Mouse (Mus musculus) heart, adult 8-10 months (tissue): ENCODE data around the gene Slc38a11. TPM values are rescaled to one million over a fixed set of nuclear protein-coding genes. Genes with fewer than 3 reads are reported as not detected.

ENCODE experiments used
- DNase-seq: peaks from one replicate; pipeline ENCODE4 v3.0.0; 2022; ENCODE audit warnings: low spot score
- total RNA-seq, 4 experiments: library from RNA; stranded (reverse); gene quantifications; 2 replicates each; pipeline ENCODE4 v1.2.4; 2022

Slc38a11 gene
- total RNA-seq = 1 to 10 TPM in 3 of 4 experiments, under 1 TPM in 1; 0.91 to 2.5 (median 1.6) TPM

DNA sequence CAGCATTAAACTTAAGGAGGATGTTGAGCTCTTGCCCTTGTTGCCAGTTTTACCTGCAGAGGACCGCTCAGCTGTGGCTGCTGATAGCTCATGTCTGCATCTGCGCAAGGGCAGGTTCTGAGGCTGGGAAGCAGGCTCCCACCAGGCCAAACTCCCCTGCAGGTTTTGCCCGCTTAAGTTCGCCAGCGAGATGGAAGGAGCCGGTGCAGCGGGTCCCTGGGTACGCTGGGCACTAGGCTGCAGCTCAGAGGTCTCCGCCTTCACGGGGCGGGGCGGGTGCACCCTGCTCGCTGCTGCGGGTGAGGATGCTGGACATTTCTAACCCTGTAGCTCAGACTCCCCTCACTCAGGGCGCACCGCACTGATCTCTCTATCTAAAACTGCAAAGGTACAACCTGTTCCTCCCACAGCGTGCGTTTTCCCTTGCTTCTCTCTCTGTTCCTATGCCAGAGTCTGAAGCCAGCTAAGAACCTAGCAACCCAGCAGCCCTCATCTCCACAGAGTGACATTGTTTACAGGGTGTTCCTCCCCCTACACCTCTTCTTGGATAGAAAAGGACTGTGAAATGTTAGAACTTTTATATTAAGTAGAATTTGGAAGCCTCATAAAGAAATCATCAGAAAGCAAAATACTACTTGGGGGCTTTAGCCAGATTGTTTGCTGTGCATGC is at the start of gene Slc38a11:
Slc38a11 (minus strand) TSS at position 207 of the 670 bp plus-strand sequence.
- no peak for DNase-seq

GRCm38 (mm10) chr2:65407110-65407509 is 43.3 kb upstream of the Slc38a11 start:
- no peak for DNase-seq

- no peak for DNase-seq
Observed at GRCm38 (mm10) chr2:65405407-65405806, 41.6 kb upstream of the Slc38a11 start.

DNA sequence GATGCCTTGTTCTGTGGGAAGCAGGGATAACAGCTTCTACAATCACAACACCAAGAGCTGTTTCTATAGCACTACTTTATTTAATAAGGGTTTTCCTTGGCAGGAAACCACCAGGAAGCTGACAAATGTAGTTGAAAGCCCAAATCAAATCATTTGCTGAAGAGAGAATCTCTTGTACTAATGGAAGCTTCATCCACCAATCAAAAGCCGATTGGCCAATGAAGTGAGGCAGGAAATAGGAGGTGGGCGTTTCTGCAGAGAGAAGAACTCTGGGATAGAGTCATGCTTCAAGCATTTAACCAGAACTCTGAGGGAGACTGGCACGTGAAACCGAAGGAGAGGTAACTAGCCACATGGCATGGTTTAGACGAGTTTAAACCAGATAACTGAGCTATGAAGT is 38.2 kb upstream of the Slc38a11 start:
- DNase-seq = no peak

DNA sequence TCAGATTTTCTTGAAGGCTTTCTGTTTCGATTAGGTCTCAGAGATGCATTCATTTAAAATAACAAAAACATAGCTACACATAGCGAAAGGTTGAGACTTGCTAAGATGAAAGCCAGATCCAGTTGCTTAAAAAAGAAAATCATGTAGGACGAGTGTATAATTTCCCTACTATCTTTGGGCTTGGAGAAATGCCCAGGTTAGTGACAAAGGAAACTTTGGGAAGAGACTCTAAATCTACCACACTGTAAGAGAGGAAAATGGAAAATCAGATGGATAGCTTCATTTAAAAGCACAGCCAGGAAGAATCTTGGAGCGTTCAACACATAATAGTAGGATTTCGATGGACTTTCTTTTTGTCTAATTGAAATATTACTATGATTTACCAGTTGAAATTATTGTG is 36.1 kb upstream of the Slc38a11 start:
- peak; percentile 23 for DNase-seq

- peak; percentile 48 for DNase-seq
Observed at GRCm38 (mm10) chr2:65396128-65396527, 32.3 kb upstream of the Slc38a11 start.

DNA sequence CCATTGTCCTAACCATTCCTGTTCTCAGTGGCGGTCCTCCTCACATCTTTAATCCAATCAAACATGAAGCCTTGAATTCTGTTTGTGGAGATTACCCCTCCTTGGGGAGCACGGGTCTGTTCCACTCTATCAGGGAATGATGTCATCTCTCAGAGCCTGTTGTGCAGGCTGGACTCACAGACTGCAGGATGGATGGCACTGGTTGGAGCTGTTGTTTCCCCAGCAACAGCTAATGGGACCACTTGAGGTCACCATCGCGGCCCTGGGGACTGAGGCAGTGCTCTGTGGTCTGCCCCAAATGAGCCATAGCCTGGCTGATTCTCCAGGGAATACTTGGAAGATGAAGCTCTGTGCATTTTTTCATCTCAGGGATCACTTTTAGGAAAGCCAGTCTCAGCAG is 29.2 kb upstream of the Slc38a11 start:
- no peak for DNase-seq

GRCm38 (mm10) chr2:65391322-65391721 is 27.5 kb upstream of the Slc38a11 start:
- no peak for DNase-seq

DNA sequence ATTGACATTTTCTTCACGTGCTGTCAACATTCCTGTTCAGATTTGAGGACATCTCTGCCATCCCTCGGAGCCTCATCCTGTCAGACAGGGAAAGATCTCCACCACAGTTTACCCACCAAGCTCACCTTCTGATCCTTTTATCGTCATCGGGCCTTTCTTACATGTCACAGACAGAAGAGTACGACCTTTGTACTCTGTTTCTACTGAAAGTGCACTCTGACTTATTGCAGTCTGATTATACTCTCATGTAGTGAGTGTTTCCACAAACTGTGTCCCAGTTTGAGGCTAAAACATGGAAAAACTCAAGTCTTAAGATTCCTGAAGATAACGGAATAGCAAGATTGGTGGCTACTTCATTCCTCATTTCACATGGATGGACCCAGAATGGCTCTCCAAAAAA is 21.0 kb upstream of the Slc38a11 start:
- DNase-seq = no peak

- peak; percentile 24 for DNase-seq
Observed at GRCm38 (mm10) chr2:65382485-65382884, 18.7 kb upstream of the Slc38a11 start.

DNA sequence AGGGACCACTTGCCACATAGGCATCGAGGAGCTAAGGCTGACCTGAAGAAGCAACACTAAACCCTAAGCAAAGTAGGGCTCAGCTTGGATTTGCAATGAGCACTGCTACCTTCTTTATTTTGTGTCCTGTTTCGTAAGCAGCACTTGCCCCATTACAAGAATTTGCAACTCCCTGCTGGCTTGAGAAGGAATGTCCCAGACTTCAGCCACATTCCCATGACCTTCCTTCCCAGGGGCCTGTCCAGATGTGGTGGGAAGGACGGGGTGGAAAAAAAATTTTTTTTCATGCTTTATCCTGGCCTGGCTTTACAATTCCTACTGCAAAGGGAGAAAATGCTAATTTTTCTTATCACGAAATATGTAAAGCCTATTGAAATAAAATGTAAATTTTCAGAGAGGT is 14.6 kb upstream of the Slc38a11 start:
- peak; percentile 40 for DNase-seq

GRCm38 (mm10) chr2:65374410-65374809 is 10.6 kb upstream of the Slc38a11 start:
- DNase-seq = no peak

GRCm38 (mm10) chr2:65373076-65373475 is 9.2 kb upstream of the Slc38a11 start:
- DNase-seq = no peak

DNA sequence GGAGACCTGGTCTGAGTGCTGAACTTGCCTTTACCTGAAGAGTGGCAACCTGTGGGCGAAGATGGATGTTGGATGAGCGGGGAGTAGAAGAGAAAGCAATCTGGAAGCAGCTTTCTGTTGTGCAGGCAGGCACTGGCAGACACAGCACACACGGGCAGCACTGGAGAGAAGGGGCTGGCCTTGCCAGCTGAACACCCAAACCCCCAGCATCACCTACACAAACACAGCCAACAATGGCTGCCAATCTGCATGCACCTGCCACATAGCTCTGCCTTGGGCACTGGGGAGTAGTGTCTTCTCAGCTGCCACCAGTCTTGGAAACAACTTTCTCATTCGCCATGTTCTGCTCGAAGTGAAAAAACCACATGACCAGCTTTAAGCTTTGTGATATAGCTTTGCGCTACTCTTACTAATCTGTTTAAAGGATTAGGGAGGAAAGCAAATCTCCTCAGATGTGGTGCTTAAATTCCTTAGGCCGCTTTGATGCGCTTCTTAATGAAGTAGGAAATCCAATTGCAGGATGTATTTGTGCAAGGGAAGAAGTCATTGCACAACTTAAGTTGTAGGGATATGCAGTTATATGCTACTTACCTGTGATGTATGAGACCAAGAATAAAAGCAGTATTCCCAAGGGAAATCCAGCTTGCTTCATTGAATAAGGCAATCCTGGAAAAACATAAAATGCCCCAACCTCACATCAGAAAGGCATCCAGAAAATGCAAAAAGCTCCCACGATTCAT is 2.9 kb downstream of the Slc38a11 start:
- no peak for DNase-seq

DNA sequence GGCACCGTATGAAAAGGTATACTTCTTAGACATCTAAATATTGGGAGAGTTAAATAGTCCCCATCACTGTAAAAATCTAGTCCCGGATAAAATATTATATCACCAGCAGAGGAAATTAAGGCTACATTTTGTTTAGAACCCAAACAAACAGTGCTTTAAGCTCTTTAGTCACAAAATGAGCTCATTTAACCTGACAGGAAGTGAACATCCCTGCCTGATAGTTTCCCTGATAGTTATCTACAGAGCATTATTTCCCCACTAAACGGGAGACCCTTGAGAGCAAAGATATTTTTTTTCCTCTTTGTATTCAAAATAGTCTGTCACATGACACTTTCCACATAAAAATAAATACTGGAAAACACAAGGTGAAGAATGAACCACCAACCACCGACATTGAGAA is 16.5 kb downstream of the Slc38a11 start:
- DNase-seq = no peak

GRCm38 (mm10) chr2:65346915-65347314 is 16.9 kb downstream of the Slc38a11 start:
- DNase-seq = no peak

GRCm38 (mm10) chr2:65346037-65346436 is 17.8 kb downstream of the Slc38a11 start:
- no peak for DNase-seq

- DNase-seq = no peak
Observed at GRCm38 (mm10) chr2:65342057-65342456, 21.8 kb downstream of the Slc38a11 start.

DNA sequence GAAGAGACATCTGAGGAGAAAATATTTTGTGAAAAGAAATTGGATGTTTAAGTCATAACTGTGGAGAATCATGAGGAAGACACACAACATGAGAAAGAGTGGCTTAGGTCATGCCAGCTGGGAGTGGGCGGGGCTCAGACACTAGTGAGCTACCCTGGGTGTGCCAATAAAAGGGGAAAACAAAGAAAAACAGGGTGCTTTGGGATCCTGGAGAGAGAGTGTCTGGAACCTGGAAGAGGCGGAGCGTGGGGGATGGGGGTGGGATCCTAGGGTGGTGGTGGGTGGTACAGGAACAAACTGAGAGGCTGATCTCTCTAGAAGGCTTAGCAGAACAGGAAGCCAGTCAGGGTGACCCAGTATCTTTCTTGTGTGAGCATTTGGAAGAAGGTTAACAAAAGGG is 23.0 kb downstream of the Slc38a11 start:
- no peak for DNase-seq

DNA sequence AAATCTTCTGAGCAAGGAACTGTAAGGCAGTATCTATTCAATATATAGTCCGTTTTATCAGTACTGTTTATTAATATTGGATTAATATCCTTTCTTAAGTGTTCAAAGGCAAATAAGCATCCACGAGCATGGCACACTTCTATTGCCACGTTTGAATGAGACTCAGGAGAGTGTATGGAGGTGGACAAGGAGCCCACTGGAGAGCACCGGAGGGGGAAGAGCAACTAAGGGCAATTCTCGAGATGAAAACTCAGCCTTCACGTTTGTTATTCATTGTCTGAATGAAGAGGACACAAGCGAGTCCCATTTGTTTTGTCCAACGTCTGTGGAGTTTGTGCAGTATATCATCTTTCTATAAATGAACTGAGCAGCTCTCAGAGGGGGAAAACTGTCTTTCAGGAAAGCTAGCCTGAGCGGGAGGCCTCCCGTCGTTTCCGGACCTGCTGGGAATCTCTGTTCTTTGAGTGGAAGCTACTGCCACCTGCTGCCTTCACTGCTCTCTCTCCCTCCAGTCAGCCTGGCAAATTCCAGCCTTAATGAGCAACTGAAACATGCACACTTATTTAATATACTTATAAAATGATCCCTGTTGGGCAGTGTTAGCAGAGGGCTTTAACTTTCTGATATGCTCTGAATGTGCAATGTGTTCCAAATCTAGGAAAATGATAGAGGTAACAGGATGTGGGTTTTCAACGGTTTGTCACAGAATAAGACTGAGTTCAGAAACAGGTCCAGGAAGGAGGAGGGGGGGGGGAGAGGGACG is 26.3 kb downstream of the Slc38a11 start:
- DNase-seq = peak; percentile 24

GRCm38 (mm10) chr2:65336608-65337007 is 27.2 kb downstream of the Slc38a11 start:
- no peak for DNase-seq

DNA sequence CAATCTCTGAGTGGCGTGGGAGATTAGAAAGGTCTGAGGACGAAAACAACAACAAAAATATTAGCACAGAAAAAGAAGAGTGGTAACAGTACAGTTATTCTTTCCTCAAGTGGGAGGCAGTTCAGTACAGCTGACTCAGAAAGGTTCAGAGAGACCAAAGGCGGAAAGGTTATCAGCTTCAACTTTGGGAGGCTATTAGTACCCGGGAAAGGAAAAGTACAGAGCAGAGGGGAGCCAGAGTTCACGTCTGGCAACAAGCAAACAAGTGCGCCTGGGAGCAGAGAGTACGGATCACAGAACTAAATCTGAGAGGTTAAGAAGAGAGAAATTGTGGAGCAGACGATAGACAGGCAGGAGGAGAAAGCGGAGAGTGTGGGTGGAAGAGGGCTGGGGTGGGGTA is 29.7 kb downstream of the Slc38a11 start:
- no peak for DNase-seq

GRCm38 (mm10) chr2:65331321-65331720 is 32.5 kb downstream of the Slc38a11 start:
- no peak for DNase-seq
